22 mouse cellular contexts compared by ENCODE assay signal in the genomic region with DNA sequence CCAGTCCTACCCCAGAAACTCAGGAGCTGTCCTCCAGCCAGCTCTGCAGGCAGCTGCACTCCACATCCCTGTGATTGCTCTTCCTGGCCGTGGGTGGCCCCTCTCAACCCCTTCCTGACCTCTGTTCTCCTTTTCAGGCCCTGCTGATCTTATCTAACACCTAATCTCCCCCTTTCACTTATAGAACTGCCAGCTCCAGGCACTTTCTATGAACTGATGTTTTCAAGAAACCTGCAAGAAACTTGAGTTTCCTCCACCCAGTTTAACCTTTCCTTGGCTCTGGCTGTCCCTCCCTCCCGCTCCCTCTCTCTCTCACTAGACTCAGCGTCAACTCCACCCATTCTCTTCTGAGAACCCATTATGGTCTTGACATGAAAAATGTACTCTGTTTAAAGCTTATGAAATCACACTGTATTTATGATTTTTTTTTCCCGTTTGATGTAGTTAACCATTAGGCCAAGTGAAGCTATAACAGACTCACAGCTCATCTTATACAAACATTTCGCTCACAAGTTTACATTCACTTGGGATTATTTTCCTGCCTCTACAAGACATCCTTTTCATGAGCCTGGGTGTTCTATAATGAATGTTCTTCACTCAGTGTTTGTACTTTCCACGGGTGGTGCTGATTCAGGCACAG.
DNase-seq lines count a peak whose midpoint lies in the region; ATAC-seq and TF ChIP-seq lines count a peak whose summit lies in the region.
"Had no signal": no experiment of that assay in that cellular context is flagged by ENCODE, and none has a peak within 500 bp of the region (broad histone marks: within the 10 kb centered on the region; RNA-seq: fewer than 3 reads in every experiment).

No protein-coding gene starts in this region.

- no peak overlapping the region for H3K27ac ChIP-seq in kidney, postnatal 0 days
- H3K27ac ChIP-seq in kidney, embryonic 14.5 days (ENCODE audit: low read depth, low read length), result no peak overlapping the region
- H3K27ac ChIP-seq in embryonic facial prominence, embryonic 11.5 days (replicated peaks; ENCODE audit: low read depth, low read length), result no peak overlapping the region
- H3K27ac ChIP-seq in stomach, embryonic 16.5 days (ENCODE audit: low read length), result peak overlapping the region; percentile 79
- H3K27ac ChIP-seq in hindbrain, embryonic 13.5 days, result no peak overlapping the region
- H3K27ac ChIP-seq: heart, embryonic 13.5 days; hindbrain, embryonic 15.5 days; layer of hippocampus, adult 2 months; limb, embryonic 10.5 days; macrophage; midbrain, embryonic 10.5 days had no signal

- no peak for TF ChIP-seq CTCF in kidney, postnatal 0 days (IDR thresholded peaks at IDR 0.05; ENCODE audit: low read depth)

- DNase-seq in kidney, postnatal 0 days (ENCODE audit: low spot score), result peak; percentile 15
- DNase-seq in embryonic facial prominence, embryonic 11.5 days (ENCODE audit: low spot score), result peak; percentile 33
- DNase-seq in T-cell, adult 2 months (ENCODE audit: low spot score), result no peak
- DNase-seq: cerebellum, adult 18-20 months; cerebellum, postnatal 36 days; heart, adult 18-20 months; heart, postnatal 36 days; kidney, adult 11 months; kidney, postnatal 10 days; right cerebral cortex, postnatal 25 days; thymus, postnatal 14 days had no signal

- 39% methylated on average over 6 of the region's 6 CpGs for WGBS in kidney, postnatal 0 days
- WGBS in kidney, embryonic 14.5 days, result 35% methylated on average over 6 of the region's 6 CpGs
- 55% methylated on average over 6 of the region's 6 CpGs for WGBS in embryonic facial prominence, embryonic 11.5 days
- WGBS in stomach, embryonic 16.5 days, result 15% methylated on average over 6 of the region's 6 CpGs
- 74% methylated on average over 6 of the region's 6 CpGs for WGBS in hindbrain, embryonic 13.5 days

- H3K27me3 ChIP-seq in kidney, postnatal 0 days (ENCODE audit: insufficient read depth, low read length), result no peaks in the 10 kb centered on the region
- no peaks in the 10 kb centered on the region for H3K27me3 ChIP-seq in kidney, embryonic 14.5 days (ENCODE audit: control insufficient read depth, insufficient read depth, low read length)
- no peaks in the 10 kb centered on the region for H3K27me3 ChIP-seq in embryonic facial prominence, embryonic 11.5 days (ENCODE audit: control insufficient read depth, insufficient read depth, low read length)
- H3K27me3 ChIP-seq in stomach, embryonic 16.5 days (ENCODE audit: control insufficient read depth, insufficient read depth, low read length), result no peaks in the 10 kb centered on the region
- no peaks in the 10 kb centered on the region for H3K27me3 ChIP-seq in hindbrain, embryonic 13.5 days
- H3K27me3 ChIP-seq: hindbrain, embryonic 15.5 days had no signal

- H3K9ac ChIP-seq in kidney, postnatal 0 days (ENCODE audit: low read depth, low read length), result no peak overlapping the region
- no peak overlapping the region for H3K9ac ChIP-seq in kidney, embryonic 14.5 days (ENCODE audit: low read depth, low read length)
- no peak overlapping the region for H3K9ac ChIP-seq in embryonic facial prominence, embryonic 11.5 days (replicated peaks; ENCODE audit: low read length)
- no peak overlapping the region for H3K9ac ChIP-seq in stomach, embryonic 16.5 days (ENCODE audit: low read length)
- H3K9ac ChIP-seq in hindbrain, embryonic 13.5 days, result no peak overlapping the region
- H3K9ac ChIP-seq: heart, embryonic 13.5 days; hindbrain, embryonic 15.5 days had no signal

- no peak overlapping the region for H3K4me2 ChIP-seq in kidney, postnatal 0 days (ENCODE audit: low read length)
- H3K4me2 ChIP-seq in kidney, embryonic 14.5 days (replicated peaks; ENCODE audit: low read depth, low read length), result no peak overlapping the region
- H3K4me2 ChIP-seq in embryonic facial prominence, embryonic 11.5 days (ENCODE audit: low read depth, low read length), result no peak overlapping the region
- H3K4me2 ChIP-seq in stomach, embryonic 16.5 days (ENCODE audit: low read depth, low read length), result no peak overlapping the region; the same call in 1 of the 2 replicates
- H3K4me2 ChIP-seq in hindbrain, embryonic 13.5 days, result no peak overlapping the region
- H3K4me2 ChIP-seq: heart, embryonic 13.5 days; hindbrain, embryonic 15.5 days had no signal

- H3K36me3 ChIP-seq in kidney, postnatal 0 days (ENCODE audit: insufficient read depth, low read length), result no peaks in the 10 kb centered on the region
- no peaks in the 10 kb centered on the region for H3K36me3 ChIP-seq in kidney, embryonic 14.5 days (ENCODE audit: control insufficient read depth, insufficient read depth, low read length)
- H3K36me3 ChIP-seq in embryonic facial prominence, embryonic 11.5 days (replicated peaks; ENCODE audit: control insufficient read depth, insufficient read depth, low read depth, low read length), result no peaks in the 10 kb centered on the region
- H3K36me3 ChIP-seq in stomach, embryonic 16.5 days (ENCODE audit: control insufficient read depth, insufficient read depth, low read length), result no peaks in the 10 kb centered on the region
- H3K36me3 ChIP-seq in hindbrain, embryonic 13.5 days, result no peaks in the 10 kb centered on the region
- H3K36me3 ChIP-seq: G1E; heart, embryonic 13.5 days; hindbrain, embryonic 15.5 days; limb, embryonic 10.5 days; midbrain, embryonic 10.5 days had no signal

- ATAC-seq in kidney, postnatal 0 days (replicated peaks; ENCODE audit: low FRiP score, low read depth), result no peak
- no peak for ATAC-seq in kidney, embryonic 14.5 days (ENCODE audit: low FRiP score, low TSS enrichment)
- peak; percentile 29; the same call in 1 of the 2 replicates for ATAC-seq in common myeloid progenitor, adult 5-6 weeks (replicated peaks; ENCODE audit: low read depth, poor library complexity, severe bottlenecking)
- no peak for ATAC-seq in embryonic facial prominence, embryonic 11.5 days (replicated peaks; ENCODE audit: insufficient number of reproducible peaks, low FRiP score, low TSS enrichment, low read depth)
- peak; percentile 82 for ATAC-seq in stomach, embryonic 16.5 days (ENCODE audit: insufficient read depth, low FRiP score)
- no peak for ATAC-seq in hindbrain, embryonic 13.5 days (ENCODE audit: low FRiP score)

- no peak overlapping the region for H3K4me3 ChIP-seq in kidney, postnatal 0 days (replicated peaks; ENCODE audit: low read depth, low read length)
- H3K4me3 ChIP-seq in kidney, embryonic 14.5 days (ENCODE audit: low read length), result no peak overlapping the region
- no peak overlapping the region for H3K4me3 ChIP-seq in embryonic facial prominence, embryonic 11.5 days (ENCODE audit: low read depth, low read length)
- no peak overlapping the region for H3K4me3 ChIP-seq in stomach, embryonic 16.5 days (replicated peaks; ENCODE audit: low read length)
- H3K4me3 ChIP-seq in hindbrain, embryonic 13.5 days, result no peak overlapping the region
- H3K4me3 ChIP-seq: heart, embryonic 13.5 days; hindbrain, embryonic 15.5 days; layer of hippocampus, adult 2 months; limb, embryonic 10.5 days; midbrain, embryonic 10.5 days had no signal

- no peaks in the 10 kb centered on the region for H3K9me3 ChIP-seq in kidney, postnatal 0 days (replicated peaks; ENCODE audit: low read length)
- no peaks in the 10 kb centered on the region for H3K9me3 ChIP-seq in kidney, embryonic 14.5 days (ENCODE audit: control insufficient read depth, low read length)
- H3K9me3 ChIP-seq in embryonic facial prominence, embryonic 11.5 days (replicated peaks; ENCODE audit: control insufficient read depth, low read length), result no peaks in the 10 kb centered on the region
- no peaks in the 10 kb centered on the region for H3K9me3 ChIP-seq in stomach, embryonic 16.5 days (replicated peaks; ENCODE audit: control insufficient read depth, low read length)
- no peaks in the 10 kb centered on the region for H3K9me3 ChIP-seq in hindbrain, embryonic 13.5 days
- H3K9me3 ChIP-seq: G1E; heart, embryonic 13.5 days; hindbrain, embryonic 15.5 days; limb, embryonic 10.5 days; midbrain, embryonic 10.5 days had no signal

- H3K4me1 ChIP-seq in kidney, postnatal 0 days (replicated peaks; ENCODE audit: insufficient read depth, low read length), result no peaks in the 10 kb centered on the region
- no peaks in the 10 kb centered on the region for H3K4me1 ChIP-seq in kidney, embryonic 14.5 days (ENCODE audit: control insufficient read depth, insufficient read depth, low read length)
- H3K4me1 ChIP-seq in embryonic facial prominence, embryonic 11.5 days (ENCODE audit: control insufficient read depth, insufficient read depth, low read length), result no peaks in the 10 kb centered on the region
- H3K4me1 ChIP-seq in stomach, embryonic 16.5 days (ENCODE audit: control insufficient read depth, insufficient read depth, low read length), result peaks cover 13% of the 10 kb centered on the region
- H3K4me1 ChIP-seq in hindbrain, embryonic 13.5 days (replicated peaks), result no peaks in the 10 kb centered on the region
- H3K4me1 ChIP-seq: hindbrain, embryonic 15.5 days; midbrain, embryonic 10.5 days had no signal

Comparison
In these comparisons a context has a peak if more than half of its experiments do, and no peak if none do; other contexts are left out.
1. ATAC-seq: peak in common myeloid progenitor, adult 5-6 weeks (single experiment) and stomach, embryonic 16.5 days (single experiment); none in kidney, postnatal 0 days (single experiment), kidney, embryonic 14.5 days (single experiment), embryonic facial prominence, embryonic 11.5 days (single experiment) and hindbrain, embryonic 13.5 days (single experiment).